Mouse (Mus musculus) neural tube, embryonic 12.5 days (tissue): ENCODE measurements around the gene Med28. TPM values are rescaled to one million over a fixed set of nuclear protein-coding genes. Genes with fewer than 3 reads are reported as not detected.

ENCODE experiments used
- ATAC-seq: fragments of 200-750 bp; cut with Nextera tagmentation; 2 replicates; pipeline ENCODE4 v1.8.0; 2017; ENCODE audit warnings: low read depth, mild to moderate bottlenecking, moderate TSS enrichment, moderate library complexity; ENCODE audit not compliant: low FRiP score
- H3K27ac ChIP-seq: fragments of 300-500 bp; sonication (generic); 2 replicates; pipeline ENCODE4 v1.5.1; 2016
- H3K27me3 ChIP-seq: fragments of 300-500 bp; sonication (generic); replicated peaks from 2 replicates; pipeline ENCODE4 v1.6.1; 2016; ENCODE audit warnings: mild to moderate bottlenecking
- H3K36me3 ChIP-seq: fragments of 300-500 bp; sonication (generic); 2 replicates; pipeline ENCODE4 v1.6.1; 2016; ENCODE audit warnings: mild to moderate bottlenecking
- H3K4me1 ChIP-seq: fragments of 300-500 bp; sonication (generic); 2 replicates; pipeline ENCODE4 v1.6.1; 2016
- H3K4me2 ChIP-seq: fragments of 300-500 bp; sonication (generic); replicated peaks from 2 replicates; pipeline ENCODE4 v1.6.1; 2016; ENCODE audit warnings: mild to moderate bottlenecking
- H3K4me3 ChIP-seq: fragments of 300-500 bp; sonication (generic); 2 replicates; pipeline ENCODE4 v1.5.1; 2016
- H3K9ac ChIP-seq: fragments of 300-500 bp; sonication (generic); 2 replicates; pipeline ENCODE4 v1.6.1; 2016; ENCODE audit warnings: mild to moderate bottlenecking
- H3K9me3 ChIP-seq: fragments of 300-500 bp; sonication (generic); 2 replicates; pipeline ENCODE4 v1.6.1; 2016; ENCODE audit warnings: mild to moderate bottlenecking
- WGBS: fragments of 180-500 bp; shearing (Covaris S2); methylation state at CpG from one replicate; pipeline ENCODE4 v1.1.7; 2016; 5-methylcytosine and 5-hydroxymethylcytosine counted together
- polyA plus RNA-seq: library from polyadenylated mRNA; unstranded; fragments of >200 nt; fragmentation: Nextera tagmentation; extraction: Ambion mirVana; gene quantifications from 2 replicates; pipeline ENCODE4 v1.2.1, GENCODE M21; 2016

Med28 gene
- polyA plus RNA-seq, 1 experiment from 2014 or later = 257 TPM

GRCm38 (mm10) chr5:45515151-45515743 is 4.8 kb upstream of the Med28 start:
- Histone ChIP-seq H3K4me2 (no peak overlapping the region), H3K36me3 (peaks cover 14% of the 10 kb centered on the region), H3K4me1 (no peaks in the 10 kb centered on the region), H3K9ac (no peak overlapping the region), H3K9me3 (no peaks in the 10 kb centered on the region), H3K4me3 (no peak overlapping the region), H3K27ac (no peak overlapping the region), H3K27me3 (no peaks in the 10 kb centered on the region)
- 93% methylated on average over 10 of the region's 10 CpGs for WGBS
- ATAC-seq = no peak

GRCm38 (mm10) chr5:45520809-45521110 is 731 bp downstream of the Med28 start:
- H3K9ac ChIP-seq = peak overlapping the region; percentile 83
- H3K36me3 ChIP-seq = peaks cover 20% of the 10 kb centered on the region
- peaks cover 15% of the 10 kb centered on the region for H3K4me1 ChIP-seq
- peak overlapping the region; percentile 74 for H3K4me2 ChIP-seq
- 6% methylated on average over 5 of the region's 5 CpGs for WGBS
- no peak overlapping the region for H3K27ac ChIP-seq
- peak overlapping the region; percentile 89 for H3K4me3 ChIP-seq
- no peak for ATAC-seq
- no peaks in the 10 kb centered on the region for H3K27me3 ChIP-seq
- H3K9me3 ChIP-seq = no peaks in the 10 kb centered on the region

DNA sequence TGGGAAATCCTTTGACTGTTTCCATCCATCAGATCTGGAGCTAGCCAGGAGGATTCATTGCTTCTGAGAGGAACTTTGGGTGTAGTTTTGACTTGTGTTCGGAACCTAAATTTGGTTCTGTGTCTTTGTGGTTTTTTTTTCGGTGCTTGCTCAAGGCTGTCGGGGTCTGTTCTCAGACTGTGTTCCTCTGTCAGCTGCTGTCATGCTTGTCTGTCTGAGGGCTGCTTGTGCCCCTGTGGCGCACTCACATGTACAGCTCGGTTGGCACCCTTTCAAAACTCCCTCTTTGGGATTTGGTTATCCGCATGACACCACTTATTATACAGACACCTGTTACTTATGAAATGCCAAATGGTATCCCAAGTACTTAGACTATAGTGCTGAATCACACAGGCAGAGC is 1.6 kb downstream of the Med28 start:
- H3K9ac ChIP-seq = no peak overlapping the region
- no peaks in the 10 kb centered on the region for H3K27me3 ChIP-seq
- peaks cover 29% of the 10 kb centered on the region for H3K36me3 ChIP-seq
- no peak overlapping the region for H3K4me3 ChIP-seq
- no peak for ATAC-seq
- peaks cover 15% of the 10 kb centered on the region for H3K4me1 ChIP-seq
- peak overlapping the region; percentile 74 for H3K4me2 ChIP-seq
- 97% methylated on average over 6 of the region's 6 CpGs for WGBS
- H3K9me3 ChIP-seq = no peaks in the 10 kb centered on the region
- no peak overlapping the region for H3K27ac ChIP-seq

DNA sequence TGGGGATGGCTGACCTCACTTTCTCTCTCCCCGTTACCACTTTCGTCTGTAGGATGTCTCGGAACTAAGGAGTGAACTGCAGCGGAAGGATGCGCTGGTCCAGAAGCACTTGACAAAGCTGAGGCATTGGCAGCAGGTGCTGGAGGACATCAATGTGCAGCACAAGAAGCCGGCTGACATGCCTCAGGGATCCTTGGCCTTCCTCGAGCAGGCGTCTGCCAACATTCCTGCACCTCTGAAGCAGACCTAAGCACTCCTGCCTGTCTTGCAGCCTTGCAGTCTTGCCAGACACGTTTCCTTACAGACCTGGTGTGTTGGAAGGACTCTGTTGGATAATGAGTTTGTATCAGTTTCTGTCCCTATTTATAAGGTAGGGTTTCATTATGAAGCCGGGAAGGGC is 5.1 kb downstream of the Med28 start:
- no peak overlapping the region for H3K27ac ChIP-seq
- no peak overlapping the region for H3K9ac ChIP-seq
- 94% methylated on average over 10 of the region's 10 CpGs for WGBS
- H3K27me3 ChIP-seq = no peaks in the 10 kb centered on the region
- no peak for ATAC-seq
- H3K4me1 ChIP-seq = peaks cover 15% of the 10 kb centered on the region
- H3K4me3 ChIP-seq = no peak overlapping the region
- no peak overlapping the region for H3K4me2 ChIP-seq
- no peaks in the 10 kb centered on the region for H3K9me3 ChIP-seq
- H3K36me3 ChIP-seq = peaks cover 53% of the 10 kb centered on the region

- Histone ChIP-seq H3K4me1 (peaks cover 8% of the 10 kb centered on the region), H3K4me3 (no peak overlapping the region)
- 95% methylated on average over 4 of the region's 4 CpGs for WGBS
Observed at GRCm38 (mm10) chr5:45526338-45526737, 6.3 kb downstream of the Med28 start.

DNA sequence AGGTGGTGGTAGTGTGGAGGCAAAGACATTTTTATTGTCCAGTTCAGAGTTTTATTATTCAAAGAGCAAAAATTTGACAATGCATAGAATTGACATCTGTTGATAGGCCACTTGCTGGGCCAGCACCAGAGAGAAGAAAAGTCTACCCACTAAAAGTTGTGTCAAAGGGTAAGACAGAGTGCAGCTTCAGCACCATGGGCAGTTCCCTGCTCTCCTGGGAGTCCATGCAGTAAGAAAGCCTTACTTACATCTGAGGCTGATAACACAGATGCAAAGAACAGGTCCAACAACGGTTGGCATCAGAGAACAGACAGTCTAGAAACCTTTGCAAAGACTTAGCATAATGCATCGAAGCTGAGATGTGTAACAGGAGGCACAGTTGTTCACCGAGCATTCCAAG is 9.7 kb downstream of the Med28 start:
- no peak for ATAC-seq
- Histone ChIP-seq H3K4me3 (no peak overlapping the region), H3K9me3 (no peaks in the 10 kb centered on the region), H3K4me1 (no peaks in the 10 kb centered on the region), H3K36me3 (peaks cover 53% of the 10 kb centered on the region), H3K9ac (no peak overlapping the region), H3K27me3 (no peaks in the 10 kb centered on the region), H3K4me2 (no peak overlapping the region), H3K27ac (no peak overlapping the region)
- 89% methylated on average over 3 of the region's 3 CpGs for WGBS

More at GRCm38 (mm10) chr5:45526338-45526737, 6.3 kb downstream of the Med28 start:
- H3K27ac ChIP-seq = no peak overlapping the region
- H3K27me3 ChIP-seq = no peaks in the 10 kb centered on the region
- H3K9me3 ChIP-seq = no peaks in the 10 kb centered on the region
- no peak for ATAC-seq
- H3K4me2 ChIP-seq = no peak overlapping the region
- H3K36me3 ChIP-seq = peaks cover 60% of the 10 kb centered on the region
- no peak overlapping the region for H3K9ac ChIP-seq

- H3K27ac ChIP-seq = no peak overlapping the region
- ATAC-seq = peak; percentile 80
- no peaks in the 10 kb centered on the region for H3K27me3 ChIP-seq
- H3K9me3 ChIP-seq = no peaks in the 10 kb centered on the region
- no peak overlapping the region for H3K9ac ChIP-seq
- H3K4me2 ChIP-seq = peak overlapping the region; percentile 34
- WGBS = 5% methylated on average over 15 of the region's 17 CpGs
- H3K4me3 ChIP-seq = no peak overlapping the region
- peaks cover 14% of the 10 kb centered on the region for H3K36me3 ChIP-seq
- no peaks in the 10 kb centered on the region for H3K4me1 ChIP-seq
Observed at GRCm38 (mm10) chr5:45534319-45535098, 14.5 kb downstream of the Med28 start.

DNA sequence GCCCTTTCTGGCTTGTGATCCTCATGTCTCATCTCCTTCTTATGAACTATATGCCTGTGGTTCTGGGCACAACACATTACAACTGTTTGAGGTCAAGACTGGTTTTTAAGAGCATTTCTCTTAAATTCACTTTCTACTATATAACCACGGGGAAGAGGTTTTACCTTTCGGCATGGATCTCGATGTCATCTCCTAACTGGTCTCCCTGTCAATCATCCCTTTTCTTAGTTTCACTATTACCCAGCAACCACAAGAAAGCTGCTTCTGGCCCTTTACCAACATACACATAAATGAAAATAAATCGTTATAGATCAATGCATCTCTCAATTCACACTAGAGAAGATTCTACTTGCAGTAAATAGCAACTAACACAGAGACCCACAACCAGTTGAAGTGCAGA is 15.1 kb downstream of the Med28 start:
- peaks cover 10% of the 10 kb centered on the region for H3K36me3 ChIP-seq
- WGBS = 78% methylated on average over 4 of the region's 4 CpGs
- no peak overlapping the region for H3K9ac ChIP-seq
- H3K27ac ChIP-seq = no peak overlapping the region
- H3K27me3 ChIP-seq = no peaks in the 10 kb centered on the region
- no peak for ATAC-seq
- H3K4me2 ChIP-seq = no peak overlapping the region
- H3K4me1 ChIP-seq = no peaks in the 10 kb centered on the region
- no peak overlapping the region for H3K4me3 ChIP-seq
- no peaks in the 10 kb centered on the region for H3K9me3 ChIP-seq

DNA sequence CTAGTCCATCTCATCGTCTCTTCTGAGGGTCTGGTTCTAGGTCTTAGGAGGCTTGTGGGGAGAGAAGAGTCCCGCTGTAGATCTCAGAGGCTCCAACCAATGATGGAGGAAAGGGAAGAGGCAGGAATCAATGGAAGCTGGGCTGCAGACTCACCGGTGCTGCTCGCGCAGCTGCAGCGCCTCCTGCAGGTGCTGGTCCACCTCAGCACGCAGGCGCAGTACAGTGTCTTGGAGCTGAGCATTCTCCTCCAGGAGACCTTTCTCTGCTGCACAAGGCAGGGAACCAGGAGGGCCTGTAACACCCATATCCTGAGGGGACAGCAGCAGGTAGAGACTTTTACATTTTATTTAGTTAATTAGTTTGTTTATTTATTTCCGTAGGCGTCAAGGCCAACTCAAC is 19.5 kb downstream of the Med28 start:
- no peak overlapping the region for H3K27ac ChIP-seq
- H3K9ac ChIP-seq = no peak overlapping the region
- ATAC-seq = no peak
- H3K4me1 ChIP-seq = no peaks in the 10 kb centered on the region
- H3K9me3 ChIP-seq = no peaks in the 10 kb centered on the region
- H3K4me3 ChIP-seq = no peak overlapping the region
- 58% methylated on average over 10 of the region's 10 CpGs for WGBS
- H3K36me3 ChIP-seq = no peaks in the 10 kb centered on the region
- no peaks in the 10 kb centered on the region for H3K27me3 ChIP-seq
- no peak overlapping the region for H3K4me2 ChIP-seq

DNA sequence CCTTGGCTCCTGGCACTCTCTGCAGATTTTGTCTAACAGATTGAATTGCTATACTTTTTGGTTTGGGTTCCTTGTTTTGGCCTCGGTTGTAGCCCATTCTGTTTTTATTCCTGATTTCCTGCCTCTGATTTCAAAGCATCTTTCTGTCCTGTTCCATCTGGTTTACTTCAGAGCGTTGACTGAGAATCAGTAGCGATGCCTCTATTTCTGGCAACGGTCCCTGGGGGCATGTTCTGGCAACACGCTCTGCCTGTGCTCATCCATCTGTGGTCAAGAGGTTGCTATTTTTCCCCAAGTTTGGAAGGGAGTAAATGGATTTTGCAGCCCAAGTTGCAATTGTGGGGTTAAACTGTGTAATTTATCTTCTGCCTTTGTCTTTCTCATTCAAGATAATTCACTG is 23.3 kb downstream of the Med28 start:
- Histone ChIP-seq H3K9me3 (no peaks in the 10 kb centered on the region), H3K27me3 (no peaks in the 10 kb centered on the region), H3K9ac (no peak overlapping the region), H3K4me3 (no peak overlapping the region), H3K36me3 (no peaks in the 10 kb centered on the region), H3K27ac (no peak overlapping the region), H3K4me1 (no peaks in the 10 kb centered on the region), H3K4me2 (no peak overlapping the region)
- no peak for ATAC-seq
- WGBS = 51% methylated on average over 5 of the region's 5 CpGs

DNA sequence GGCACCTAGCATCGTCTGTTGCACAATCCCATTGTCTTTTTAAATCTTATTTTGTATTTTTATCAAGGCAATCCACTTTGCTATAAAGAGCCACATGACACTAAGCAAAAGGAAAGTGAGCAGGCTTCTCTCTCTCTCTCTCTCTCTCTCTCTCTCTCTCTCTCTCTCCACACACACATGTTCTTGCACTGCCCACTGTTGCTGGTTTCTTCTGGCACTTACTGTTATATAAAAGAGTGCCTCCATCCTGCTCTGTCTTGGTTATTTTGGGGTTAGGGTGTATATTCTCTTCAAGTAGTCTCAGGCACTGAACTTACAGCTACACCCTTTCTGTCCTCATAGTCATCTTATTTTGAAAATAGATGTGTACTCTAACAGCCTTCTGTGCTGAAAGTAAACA is 29.6 kb downstream of the Med28 start:
- Histone ChIP-seq H3K27ac (no peak overlapping the region), H3K4me2 (no peak overlapping the region), H3K9me3 (no peaks in the 10 kb centered on the region), H3K4me3 (no peak overlapping the region), H3K9ac (no peak overlapping the region), H3K4me1 (no peaks in the 10 kb centered on the region), H3K27me3 (no peaks in the 10 kb centered on the region), H3K36me3 (no peaks in the 10 kb centered on the region)
- ATAC-seq = no peak
- 85% methylated on average over 1 of the region's 1 CpGs for WGBS

- Histone ChIP-seq H3K27ac (no peak overlapping the region), H3K4me3 (no peak overlapping the region), H3K4me2 (no peak overlapping the region), H3K36me3 (no peaks in the 10 kb centered on the region), H3K4me1 (no peaks in the 10 kb centered on the region), H3K9ac (no peak overlapping the region), H3K9me3 (no peaks in the 10 kb centered on the region), H3K27me3 (no peaks in the 10 kb centered on the region)
- WGBS = 64% methylated on average over 6 of the region's 6 CpGs
- ATAC-seq = no peak
Observed at GRCm38 (mm10) chr5:45564054-45564453, 44.0 kb downstream of the Med28 start.

DNA sequence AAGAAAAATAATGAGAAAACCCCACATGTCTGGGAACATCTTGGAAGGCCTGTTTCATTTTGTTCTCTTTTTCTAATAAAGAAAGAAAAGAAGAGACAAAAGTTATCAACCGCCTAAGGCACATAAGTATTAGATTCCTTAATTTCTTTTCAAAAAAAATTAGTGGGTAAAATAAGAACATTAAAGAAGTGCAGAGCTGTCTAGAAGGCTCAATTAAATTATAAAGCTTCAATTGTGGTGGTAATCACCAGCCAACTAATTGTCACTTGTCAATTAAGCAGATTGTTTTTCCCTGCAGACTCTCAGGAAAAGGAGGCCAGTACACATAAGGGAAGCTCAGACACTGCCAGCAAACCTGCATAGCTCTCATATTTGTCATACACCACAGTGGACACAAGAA is 45.8 kb downstream of the Med28 start:
- H3K4me2 ChIP-seq = no peak overlapping the region
- H3K4me1 ChIP-seq = no peaks in the 10 kb centered on the region
- 89% methylated on average over 1 of the region's 1 CpGs for WGBS
- no peaks in the 10 kb centered on the region for H3K36me3 ChIP-seq
- H3K27ac ChIP-seq = no peak overlapping the region
- no peak for ATAC-seq
- H3K9ac ChIP-seq = no peak overlapping the region
- H3K27me3 ChIP-seq = no peaks in the 10 kb centered on the region
- no peak overlapping the region for H3K4me3 ChIP-seq
- H3K9me3 ChIP-seq = no peaks in the 10 kb centered on the region
